Mouse (Mus musculus) frontal cortex, adult (tissue): ENCODE measurements around the gene Hnrnpf.

Experiments used
- ATAC-seq: cut with Nextera tagmentation; 2 replicates; pipeline ENCODE4 v1.9.2; 2017; ENCODE audit warnings: mild to moderate bottlenecking, moderate library complexity, mixed read lengths; ENCODE audit not compliant: low TSS enrichment

Hnrnpf gene

GRCm38 (mm10) chr6:117920659-117921640 is 20.8 kb downstream of the Hnrnpf start:
- 0 out of 2 replicates have a peak, but pooled peaks have one; percentile 46 for ATAC-seq

- no peak for ATAC-seq
Observed at GRCm38 (mm10) chr6:117922041-117922440, 21.9 kb downstream of the Hnrnpf start.

- ATAC-seq = no peak
Observed at GRCm38 (mm10) chr6:117926871-117927491, 26.9 kb downstream of the Hnrnpf start.

- ATAC-seq = no peak
Observed at GRCm38 (mm10) chr6:117927955-117928354, 27.8 kb downstream of the Hnrnpf start.

GRCm38 (mm10) chr6:117928746-117929145 is 28.6 kb downstream of the Hnrnpf start:
- ATAC-seq = no peak

- ATAC-seq = no peak
Observed at GRCm38 (mm10) chr6:117929945-117930655, 30.0 kb downstream of the Hnrnpf start.

- ATAC-seq = peak; percentile 89
Observed at GRCm38 (mm10) chr6:117932325-117933051, 32.4 kb downstream of the Hnrnpf start.

- no peak for ATAC-seq
Observed at GRCm38 (mm10) chr6:117934301-117934700, 34.2 kb downstream of the Hnrnpf start.

- no peak for ATAC-seq
Observed at GRCm38 (mm10) chr6:117935681-117936612, 35.8 kb downstream of the Hnrnpf start.

GRCm38 (mm10) chr6:117937222-117937932 is 37.3 kb downstream of the Hnrnpf start, which contains the start of gene Fxyd4:
Gene Fxyd4 (minus strand): TSS chr6:117937692.
- ATAC-seq = no peak

- peak; percentile 55 for ATAC-seq
Observed at GRCm38 (mm10) chr6:117938951-117939350, 38.8 kb downstream of the Hnrnpf start.

- peak; percentile 75 for ATAC-seq
Observed at GRCm38 (mm10) chr6:117942769-117943168, 42.6 kb downstream of the Hnrnpf start.

- peak; percentile 62; the same call in 1 of the 2 replicates for ATAC-seq
Observed at GRCm38 (mm10) chr6:117943899-117944298, 43.8 kb downstream of the Hnrnpf start.

GRCm38 (mm10) chr6:117952330-117952729 is 52.2 kb downstream of the Hnrnpf start:
- ATAC-seq = no peak

- no peak for ATAC-seq
Observed at GRCm38 (mm10) chr6:117956161-117956560, 56.0 kb downstream of the Hnrnpf start.

GRCm38 (mm10) chr6:117956851-117957501 is 56.9 kb downstream of the Hnrnpf start:
- ATAC-seq = no peak

- no peak for ATAC-seq
Observed at GRCm38 (mm10) chr6:117963201-117963600, 63.1 kb downstream of the Hnrnpf start.

- 0 out of 2 replicates have a peak, but pooled peaks have one; percentile 44 for ATAC-seq
Observed at GRCm38 (mm10) chr6:117966729-117967128, 66.6 kb downstream of the Hnrnpf start.
